Comparison of ENCODE assay signal across 15 mouse cellular contexts in the genomic region with DNA sequence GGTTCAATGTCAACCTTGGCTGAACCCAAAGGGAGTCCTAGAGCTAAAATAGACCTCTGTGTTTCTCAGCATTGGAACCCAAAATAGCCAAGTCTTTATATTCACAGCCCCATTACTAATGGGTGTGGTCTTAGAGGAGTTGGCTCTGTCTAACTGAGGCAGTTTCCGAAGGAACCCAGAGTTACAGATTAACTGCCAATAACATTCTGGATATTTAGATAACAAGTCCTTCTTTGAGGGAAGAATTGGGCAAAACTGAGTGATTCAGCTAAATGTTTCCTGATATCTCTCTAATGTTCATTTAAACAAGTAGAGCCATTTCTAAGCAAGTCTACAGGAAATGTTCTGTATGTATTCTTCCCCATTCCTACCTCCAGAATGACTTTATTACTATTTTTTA.
"Had no signal": no experiment of that assay in that cellular context is flagged by ENCODE, and none has a peak within 500 bp of the region (broad histone marks: within the 10 kb centered on the region; RNA-seq: fewer than 3 reads in every experiment).

No protein-coding gene starts in this region.

- H3K4me1 ChIP-seq: liver, embryonic 15.5 days had no signal

- H3K27me3 ChIP-seq: liver, embryonic 15.5 days had no signal

- H3K4me2 ChIP-seq: liver, embryonic 15.5 days had no signal

- H3K27ac ChIP-seq: kidney, postnatal 0 days; layer of hippocampus, adult 2 months; liver, embryonic 15.5 days; midbrain, embryonic 10.5 days; stomach, postnatal 0 days had no signal

- H3K36me3 ChIP-seq: liver, embryonic 15.5 days; midbrain, embryonic 10.5 days had no signal

- H3K9me3 ChIP-seq: liver, embryonic 15.5 days; midbrain, embryonic 10.5 days had no signal

- H3K9ac ChIP-seq: liver, embryonic 15.5 days had no signal

- DNase-seq: kidney, adult 2 months; kidney, postnatal 25 days; layer of hippocampus, adult 9-11 months; lung, adult 2 months; lung, postnatal 14 days; lung, postnatal 4 days; midbrain, embryonic 14.5 days; thymus, adult 2 months; thymus, postnatal 14 days had no signal

- ATAC-seq: intestine, postnatal 0 days had no signal

- H3K4me3 ChIP-seq: layer of hippocampus, adult 2 months; liver, embryonic 15.5 days; midbrain, embryonic 10.5 days had no signal
